Mouse (Mus musculus) neural tube, embryonic 14.5 days (tissue): ENCODE measurements around the gene Hspa1l. TPM values are rescaled to one million over a fixed set of nuclear protein-coding genes. Genes with fewer than 3 reads are reported as not detected.

Experiments used
- polyA plus RNA-seq: library from polyadenylated mRNA; unstranded; fragments of >200 nt; fragmentation: Nextera tagmentation; extraction: Ambion mirVana; gene quantifications from 2 replicates; pipeline ENCODE4 v1.2.1, GENCODE M21; 2014

Hspa1l gene
- polyA plus RNA-seq, 1 experiment from 2014 or later: 1.6 TPM

Other genes starting within 250 kb of the Hspa1l start
- not detected in 2 replicates for gene C4b, start 228.8 kb upstream of the Hspa1l start, polyA plus RNA-seq
- not detected in 2 replicates for gene Cyp21a1, start 168.1 kb upstream of the Hspa1l start, polyA plus RNA-seq
- 30.5 and 37.7 TPM in 2 replicates for gene Stk19, start 135.8 kb upstream of the Hspa1l start, polyA plus RNA-seq
- 59.4 and 67.7 TPM in 2 replicates for gene Dxo, start 135.7 kb upstream of the Hspa1l start, polyA plus RNA-seq
- 46.2 and 57.7 TPM in 2 replicates for gene Skiv2l, start 122.5 kb upstream of the Hspa1l start, polyA plus RNA-seq
- 78.3 and 78.9 TPM in 2 replicates for gene Nelfe, start 122.3 kb upstream of the Hspa1l start, polyA plus RNA-seq
- gene Cfb, start 110.2 kb upstream of the Hspa1l start, polyA plus RNA-seq: 1.3 and 2.0 TPM in 2 replicates
- gene Zbtb12, start 93.2 kb upstream of the Hspa1l start, polyA plus RNA-seq: 2.2 and 2.3 TPM in 2 replicates
- not detected in 2 replicates for gene Gm20547, start 90.7 kb upstream of the Hspa1l start, polyA plus RNA-seq
- 1.5 and 2.1 TPM in 2 replicates for gene C2, start 74.4 kb upstream of the Hspa1l start, polyA plus RNA-seq
- gene Ehmt2, start 74.2 kb upstream of the Hspa1l start, polyA plus RNA-seq: 78.1 and 86.8 TPM in 2 replicates
- gene Slc44a4, start 58.2 kb upstream of the Hspa1l start, polyA plus RNA-seq: not detected in 2 replicates
- 27.4 and 30.1 TPM in 2 replicates for gene Neu1, start 41.5 kb upstream of the Hspa1l start, polyA plus RNA-seq
- gene Hspa1b, start 13.5 kb upstream of the Hspa1l start, polyA plus RNA-seq: 0.27 and 0.35 TPM in 2 replicates
- gene Gm20481, start 2.8 kb upstream of the Hspa1l start, polyA plus RNA-seq: not detected in 2 replicates
- gene Hspa1a, start 547 bp upstream of the Hspa1l start, polyA plus RNA-seq: 7.0 and 7.6 TPM in 2 replicates
- 89.1 and 89.5 TPM in 2 replicates for gene Lsm2, start 9.2 kb downstream of the Hspa1l start, polyA plus RNA-seq
- 51.4 and 56.9 TPM in 2 replicates for gene Vars, start 28.3 kb downstream of the Hspa1l start, polyA plus RNA-seq
- 0.11 and 0.15 TPM in 2 replicates for gene Vwa7, start 43.9 kb downstream of the Hspa1l start, polyA plus RNA-seq
- gene Sapcd1, start 55.3 kb downstream of the Hspa1l start, polyA plus RNA-seq: 2.1 and 2.2 TPM in 2 replicates
- 1.9 and 2.2 TPM in 2 replicates for gene Msh5, start 74.0 kb downstream of the Hspa1l start, polyA plus RNA-seq
- gene Clic1, start 77.3 kb downstream of the Hspa1l start, polyA plus RNA-seq: 13.3 and 37.0 TPM in 2 replicates
- 269 and 303 TPM in 2 replicates for gene Ddah2, start 86.3 kb downstream of the Hspa1l start, polyA plus RNA-seq
- not detected in 2 replicates for gene Ly6g6c, start 92.7 kb downstream of the Hspa1l start, polyA plus RNA-seq
- gene Mpig6b, start 93.5 kb downstream of the Hspa1l start, polyA plus RNA-seq: 0.12 and 0.15 TPM in 2 replicates
- 0.46 and 0.66 TPM in 2 replicates for gene Ly6g6e, start 104.2 kb downstream of the Hspa1l start, polyA plus RNA-seq
- 0.84 and 1.8 TPM in 2 replicates for gene Ly6g6d, start 105.4 kb downstream of the Hspa1l start, polyA plus RNA-seq
- 0.23 TPM in 1 of 2 replicates, not detected in the other for gene Ly6g6f, start 112.9 kb downstream of the Hspa1l start, polyA plus RNA-seq
- gene Abhd16a, start 116.6 kb downstream of the Hspa1l start, polyA plus RNA-seq: 82.3 and 92.5 TPM in 2 replicates
- not detected in 2 replicates for gene Ly6g5c, start 135.6 kb downstream of the Hspa1l start, polyA plus RNA-seq
- gene Ly6g5b, start 142.7 kb downstream of the Hspa1l start, polyA plus RNA-seq: 0.52 and 0.92 TPM in 2 replicates
- 22.2 and 23.7 TPM in 2 replicates for gene Gpank1, start 148.8 kb downstream of the Hspa1l start, polyA plus RNA-seq
- gene Csnk2b, start 149.3 kb downstream of the Hspa1l start, polyA plus RNA-seq: 361 and 363 TPM in 2 replicates
- 8.1 and 9.7 TPM in 2 replicates for gene D17H6S53E, start 153.7 kb downstream of the Hspa1l start, polyA plus RNA-seq
- gene Apom, start 159.3 kb downstream of the Hspa1l start, polyA plus RNA-seq: 0.75 and 0.89 TPM in 2 replicates
- 88.3 and 102 TPM in 2 replicates for gene Bag6, start 162.5 kb downstream of the Hspa1l start, polyA plus RNA-seq
- gene Prrc2a, start 192.2 kb downstream of the Hspa1l start, polyA plus RNA-seq: 181 and 195 TPM in 2 replicates
- 6.7 and 10.7 TPM in 2 replicates for gene Aif1, start 203.4 kb downstream of the Hspa1l start, polyA plus RNA-seq
- gene Lst1, start 215.7 kb downstream of the Hspa1l start, polyA plus RNA-seq: 3.7 and 8.8 TPM in 2 replicates
- gene Ltb, start 221.7 kb downstream of the Hspa1l start, polyA plus RNA-seq: 0.31 and 0.62 TPM in 2 replicates
- gene Tnf, start 229.3 kb downstream of the Hspa1l start, polyA plus RNA-seq: not detected in 2 replicates
- gene Lta, start 232.6 kb downstream of the Hspa1l start, polyA plus RNA-seq: 0.24 and 0.26 TPM in 2 replicates
- 0.44 TPM in 1 of 2 replicates, not detected in the other for gene Gm16181, start 248.1 kb downstream of the Hspa1l start, polyA plus RNA-seq